Mouse (Mus musculus) spleen, postnatal 36 days (tissue): ENCODE data around the gene Ass1.
"Not testable (repeated sequence)": the region's sequence is repeated elsewhere in the genome, so short reads cannot be mapped to it uniquely, and the experiment has no call there.

Experiments
- DNase-seq, 2 experiments: peaks; one replicate each; pipeline ENCODE4 v3.0.0; 2022; ENCODE audit warnings: low spot score in 2 of 2, mixed read lengths in 1 of 2

The Ass1 gene

DNA sequence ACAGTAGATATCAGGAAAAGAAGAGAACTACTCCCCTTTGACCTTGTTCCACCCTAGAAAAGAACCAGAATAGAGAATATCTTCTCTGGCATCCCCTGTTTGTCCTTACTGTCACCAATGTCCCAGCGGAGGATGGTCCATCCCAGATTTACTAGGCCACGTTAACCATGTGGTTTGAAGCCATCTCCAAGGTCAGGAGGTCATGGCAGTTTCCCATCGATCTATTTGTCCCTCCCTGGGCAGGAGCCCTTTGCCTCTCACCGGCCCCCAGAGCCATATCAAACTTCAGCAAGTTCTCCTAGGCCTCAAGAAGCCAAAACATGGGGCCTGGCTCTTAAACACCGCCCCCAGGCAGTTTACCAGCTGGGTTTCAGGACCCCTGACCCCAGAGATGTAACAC is 60.2 kb downstream of the Ass1 start:
- no peak for DNase-seq

DNA sequence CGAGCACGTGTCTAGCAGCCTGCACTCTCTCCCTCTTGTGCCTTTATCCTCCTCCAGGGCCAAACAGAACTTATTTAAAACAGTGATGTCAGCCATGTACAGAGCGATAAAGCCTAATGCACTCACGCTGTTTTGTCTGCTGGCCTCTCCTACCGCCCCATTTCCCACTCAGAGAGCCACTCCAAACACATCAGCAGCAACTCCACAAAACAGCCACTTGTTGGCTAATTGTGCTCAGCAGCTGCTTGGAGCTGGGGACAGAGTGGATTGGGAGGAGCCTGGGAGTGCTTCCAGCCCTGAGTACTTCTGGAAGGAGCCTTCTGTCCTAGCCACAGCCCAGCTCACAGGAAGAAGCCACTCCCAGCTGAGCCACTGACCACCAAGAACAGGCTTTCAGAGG is 67.0 kb downstream of the Ass1 start:
- DNase-seq = no peak

DNA sequence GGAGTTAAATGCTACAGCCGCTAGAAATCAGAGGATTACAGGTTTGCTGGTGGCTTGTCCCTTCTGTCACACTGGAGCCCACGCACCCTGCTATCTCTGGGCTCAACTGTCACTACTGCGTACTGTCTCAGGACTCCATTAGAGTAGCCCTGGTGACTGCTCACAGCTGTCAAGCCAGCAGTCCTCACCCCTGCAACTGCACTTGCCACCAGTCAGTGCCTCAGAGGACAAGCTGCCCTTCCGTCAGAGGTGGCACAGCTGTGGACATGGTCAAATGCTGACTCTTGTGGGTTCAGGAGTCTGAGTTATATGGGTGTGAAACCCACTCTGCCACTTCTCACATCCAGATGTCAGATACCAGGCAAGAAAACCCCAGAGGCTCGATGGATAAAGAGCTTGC is 68.7 kb downstream of the Ass1 start:
- DNase-seq = no peak

DNA sequence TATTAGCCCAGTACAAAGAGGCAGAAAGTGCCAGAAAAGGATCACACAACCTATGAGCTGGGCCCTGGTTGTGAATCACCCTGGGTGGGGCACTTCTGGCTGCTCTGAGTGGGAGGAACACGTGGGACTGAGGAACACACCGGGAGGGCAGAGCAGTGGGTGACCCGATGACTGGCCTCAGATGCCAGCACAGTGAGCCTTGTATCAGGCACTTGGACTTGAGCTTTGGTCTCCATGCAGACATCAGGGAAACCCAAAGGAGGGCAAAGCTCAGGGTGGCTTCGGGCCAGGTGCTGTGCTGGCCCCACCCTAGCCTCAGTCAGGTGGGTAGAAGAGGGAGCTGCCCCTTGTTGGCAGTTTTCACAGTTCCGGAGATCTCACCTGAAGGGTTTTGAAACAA is 71.6 kb downstream of the Ass1 start:
- DNase-seq = no peak

DNA sequence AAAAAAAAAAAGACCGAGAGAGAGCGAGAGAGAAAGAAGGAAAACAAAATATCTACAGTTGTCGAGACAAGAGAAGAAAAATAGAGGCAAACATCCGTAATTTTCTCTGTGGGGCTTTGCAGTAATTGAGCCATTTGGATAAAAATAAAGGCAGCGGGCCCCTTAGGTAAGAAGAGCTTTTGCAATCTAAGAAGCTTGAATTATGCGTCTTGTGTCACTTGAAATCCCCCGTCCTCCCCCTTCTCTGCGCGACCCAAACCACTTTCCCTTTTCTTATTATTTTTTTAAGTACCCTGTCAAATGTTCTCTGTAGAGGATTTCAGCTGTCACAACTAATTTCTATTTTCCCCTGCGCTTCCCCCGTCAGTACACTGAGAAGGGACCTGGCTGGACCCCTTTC is 77.7 kb downstream of the Ass1 start:
- DNase-seq = no peak

DNA sequence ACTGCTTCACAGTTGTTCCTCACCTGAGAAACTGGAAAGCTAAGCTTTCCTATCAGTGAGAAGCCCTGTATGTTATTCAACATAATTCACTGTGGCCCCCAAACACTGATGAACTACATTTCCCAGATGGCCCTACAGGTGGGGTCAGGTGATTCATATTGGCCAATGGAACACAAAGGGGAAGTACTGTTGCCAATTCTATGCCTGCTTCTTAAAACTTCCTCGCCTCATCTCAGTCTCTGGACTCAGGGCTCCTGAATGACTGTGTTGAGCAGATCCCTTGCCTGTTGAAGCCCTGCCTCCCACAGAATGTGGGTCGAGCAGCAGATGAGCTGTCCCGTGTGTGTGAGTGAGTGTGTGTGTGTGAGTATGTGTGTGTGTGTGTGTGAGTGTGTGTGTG is 80.5 kb downstream of the Ass1 start:
- DNase-seq = no peak

DNA sequence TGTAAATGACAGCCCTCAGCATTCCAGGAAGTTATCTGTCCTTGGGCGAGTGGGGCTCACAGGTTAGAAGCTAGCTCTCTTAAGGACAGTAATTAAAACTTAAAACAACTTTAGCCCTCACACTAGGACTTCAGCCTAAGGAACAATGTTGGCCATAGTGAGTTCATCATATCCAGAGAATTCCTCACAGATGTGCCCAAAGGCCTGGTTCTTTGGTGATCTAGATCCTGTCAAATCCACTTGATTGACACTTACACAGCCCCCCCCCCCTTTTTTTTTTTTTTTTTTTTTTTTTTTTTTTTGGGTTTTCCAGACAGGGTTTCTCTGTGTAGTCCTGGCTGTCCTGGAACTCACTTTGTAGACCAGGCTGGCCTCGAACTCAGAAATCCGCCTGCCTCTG is 81.3 kb downstream of the Ass1 start:
- not testable (repeated sequence) for DNase-seq

DNA sequence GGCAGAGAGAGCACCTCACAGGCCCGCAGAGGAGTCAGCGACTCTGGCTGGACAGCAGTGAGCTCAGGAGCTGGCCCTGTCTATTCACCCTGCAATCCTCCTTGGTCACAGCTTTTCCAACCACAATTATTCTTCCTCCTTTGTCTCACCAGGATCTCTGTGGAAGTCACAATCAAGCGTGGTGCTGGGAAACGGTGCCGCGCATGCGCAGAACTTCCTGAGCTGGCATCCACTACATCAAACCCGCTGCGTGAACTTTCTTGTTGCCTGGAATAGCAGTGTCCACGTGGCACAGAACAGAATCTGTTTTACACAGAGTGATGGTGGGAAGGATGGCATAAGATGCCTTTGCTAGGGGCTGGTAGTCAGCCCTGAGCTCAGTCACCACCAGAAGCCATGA is 82.0 kb downstream of the Ass1 start:
- no peak for DNase-seq

DNA sequence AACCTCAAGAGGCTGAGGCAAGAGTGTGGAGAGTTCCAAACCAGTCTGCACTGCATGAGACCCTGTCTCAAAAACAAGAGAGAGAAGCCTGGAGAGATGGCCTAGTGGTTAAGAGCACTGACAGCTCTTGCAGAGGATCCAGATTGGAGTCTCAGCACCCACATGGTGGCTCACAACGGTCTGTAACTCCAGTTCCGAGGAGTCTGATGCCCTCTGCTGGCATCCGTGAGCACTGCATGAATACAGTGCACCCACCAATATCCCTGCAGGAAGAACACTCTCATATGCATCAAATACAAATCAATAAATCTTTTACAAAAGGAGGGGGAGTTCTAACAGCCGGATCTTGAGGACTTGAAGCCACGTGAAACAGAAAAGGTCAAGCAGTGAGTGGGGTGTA is 84.6 kb downstream of the Ass1 start:
- DNase-seq = no peak
